In the genomic region with DNA sequence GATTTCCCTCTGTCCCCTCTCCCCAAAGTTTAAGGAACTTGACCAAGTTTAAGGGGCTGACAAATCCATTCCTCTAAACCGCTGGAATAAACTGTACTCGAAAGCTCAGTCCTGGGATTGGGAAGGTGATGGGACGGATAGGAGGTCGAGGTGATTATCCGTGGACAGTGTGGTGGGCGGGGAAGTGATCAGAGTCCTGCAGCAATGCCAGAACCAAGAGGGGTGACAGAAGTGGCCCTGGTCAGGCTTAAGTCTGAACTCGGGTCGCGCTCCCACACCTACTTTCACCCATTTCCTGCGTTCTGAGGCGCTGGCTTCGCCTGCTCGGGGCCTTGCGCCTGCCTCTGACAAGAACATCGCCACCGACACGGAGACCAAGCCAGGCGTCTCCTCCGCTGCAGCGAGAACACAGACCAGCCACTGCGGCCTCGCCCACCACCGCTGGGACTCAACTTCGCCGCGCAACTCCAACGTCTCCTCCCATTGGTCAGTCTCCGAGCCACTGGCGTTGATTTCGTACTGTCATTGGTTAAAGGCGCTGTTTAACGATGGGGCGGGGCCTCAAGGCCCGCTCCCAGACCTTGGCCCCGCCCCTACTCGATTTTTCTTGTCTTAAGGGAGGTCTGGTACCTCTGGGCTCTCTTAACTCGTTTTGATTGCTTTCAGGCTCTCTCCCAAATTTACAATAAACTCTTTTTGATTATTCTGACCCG, we compare ENCODE assay signal across 1 mouse cellular context.
A peak's percentile ranks its signal among the peaks of the same experiment; 100 is the strongest.
TF ChIP-seq lines count a peak whose summit lies in the region.

No protein-coding gene starts in this region.

TF ChIP-seq in MEL, 35 proteins besides CTCF, POLR2A, EP300 and RAD21 (continued from another document):
- peak; percentile 69; the same call in 1 of the 2 replicates for TF ChIP-seq MAX (IDR thresholded peaks at IDR 0.05; ENCODE audit: low read length)
- no peak for TF ChIP-seq ETS1 (IDR thresholded peaks at IDR 0.05; ENCODE audit: low read depth, low read length)
- peak; percentile 83 for TF ChIP-seq MXI1 (IDR thresholded peaks at IDR 0.05; ENCODE audit: low read depth, low read length)
- TF ChIP-seq MYC (IDR thresholded peaks at IDR 0.05; ENCODE audit: low read depth, low read length): no peak; the same call in 1 of the 2 replicates
- no peak for TF ChIP-seq POLR2AphosphoS5 (IDR thresholded peaks at IDR 0.05; ENCODE audit: borderline replicate concordance, low read depth, low read length)
- TF ChIP-seq CHD1 (IDR thresholded peaks at IDR 0.05; ENCODE audit: low read depth, low read length): no peak
- peak; percentile 70; the same call in 1 of the 2 replicates for TF ChIP-seq MAZ (IDR thresholded peaks at IDR 0.05; ENCODE audit: low read depth, low read length)
- TF ChIP-seq NELFE (IDR thresholded peaks at IDR 0.05; ENCODE audit: low read depth, low read length): peak; percentile 78
- TF ChIP-seq GABPA (IDR thresholded peaks at IDR 0.05; ENCODE audit: low read depth, low read length): no peak
- peak; percentile 60; the same call in 1 of the 2 replicates for TF ChIP-seq KAT2A (conservative IDR thresholded peaks at IDR 0.05; ENCODE audit: low read depth, low read length)
- TF ChIP-seq TCF12 (IDR thresholded peaks at IDR 0.05; ENCODE audit: low read depth, low read length): 0 out of 2 replicates have a peak, but pooled peaks have one; percentile 33
- TF ChIP-seq UBTF (IDR thresholded peaks at IDR 0.05; ENCODE audit: borderline replicate concordance, insufficient read depth, low read depth, low read length): no peak
- peak; percentile 80 for TF ChIP-seq HCFC1 (IDR thresholded peaks at IDR 0.05; ENCODE audit: low read depth, low read length)
- TF ChIP-seq ZMIZ1 (IDR thresholded peaks at IDR 0.05; ENCODE audit: low read depth, low read length): peak; percentile 76
- TF ChIP-seq RCOR1 (IDR thresholded peaks at IDR 0.05; ENCODE audit: low read depth, low read length): no peak
- TF ChIP-seq TAL1 (IDR thresholded peaks at IDR 0.05; ENCODE audit: low read length): no peak
- TF ChIP-seq TBP (IDR thresholded peaks at IDR 0.05; ENCODE audit: low read depth, low read length): peak; percentile 91
- TF ChIP-seq USF2 (IDR thresholded peaks at IDR 0.05; ENCODE audit: borderline replicate concordance in 1 of 2, insufficient read depth in 1 of 2, low read depth in 1 of 2, low read length in 2 of 2): no peak
- TF ChIP-seq GATA1 (IDR thresholded peaks at IDR 0.05; ENCODE audit: low read depth, low read length): no peak
- no peak for TF ChIP-seq BHLHE40 (IDR thresholded peaks at IDR 0.05; ENCODE audit: borderline replicate concordance, low read depth, low read length)
- no peak for TF ChIP-seq MAFK (IDR thresholded peaks at IDR 0.05; ENCODE audit: borderline replicate concordance, low read depth, low read length)
- TF ChIP-seq USF1 (IDR thresholded peaks at IDR 0.05; ENCODE audit: low read depth, low read length): no peak
